Mouse (Mus musculus) megakaryocyte, embryonic 14.5 days (primary cell): ENCODE measurements around the gene Ahdc1.

Experiments
- FLI1 ChIP-seq: IDR thresholded peaks from 2 replicates; pipeline ENCODE4 v1.6.1; 2012; ENCODE audit warnings: low read length, inconsistent platforms, mixed read lengths
- GATA1 ChIP-seq: IDR thresholded peaks from 3 replicates; pipeline ENCODE4 v1.6.1; 2012; ENCODE audit warnings: mixed read lengths, low read length, inconsistent platforms, borderline replicate concordance

- no peak for TF ChIP-seq GATA1
- TF ChIP-seq FLI1, result no peak
Measured at GRCm38 (mm10) chr4:132972101-132972500, 39.0 kb upstream of the Ahdc1 start.
